ENCODE assay signal across 7 mouse cellular contexts in genomic region chr19:24281288-24281980, GRCm38 (mm10). TPM values are rescaled to one million over a fixed set of nuclear protein-coding genes. Genes with fewer than 3 reads are reported as not detected.
DNase-seq lines count a peak whose midpoint lies in the region; ATAC-seq and TF ChIP-seq lines count a peak whose summit lies in the region.

No protein-coding gene starts in this region.

- no peak overlapping the region for H3K27ac ChIP-seq in hindbrain, embryonic 10.5 days
- H3K27ac ChIP-seq in liver, postnatal 0 days (ENCODE audit: low read depth), result peak overlapping the region; percentile 94; the same call in 1 of the 2 replicates

- DNase-seq in 416B (ENCODE audit: low read depth) (peak; percentile 63), adipocyte (ENCODE audit: low spot score) (no peak)
- no peak for DNase-seq in hindbrain, embryonic 10.5 days (ENCODE audit: low spot score)
- no peak for DNase-seq in liver, postnatal 0 days
- no peak for DNase-seq in left cerebral cortex, postnatal 14 days (ENCODE audit: low spot score in 2 of 2)
- DNase-seq in gastrocnemius, adult 8-10 months (ENCODE audit: low spot score in 2 of 2), result no peak

- WGBS in hindbrain, embryonic 10.5 days, result 72% methylated on average over 7 of the region's 7 CpGs
- WGBS in liver, postnatal 0 days (ENCODE audit: insufficient replicate concordance), result 27% methylated on average over 7 of the region's 7 CpGs

- H3K4me2 ChIP-seq in liver, postnatal 0 days (ENCODE audit: low read depth, low read length), result peak overlapping the region; percentile 93

- intact Hi-C loops in left cerebral cortex, postnatal 14 days (cut with DNase I), result loop anchor here (5.0 kb wide), 1 partner anchor 591 kb away; no protein-coding TSS in a partner anchor

- H3K27me3 ChIP-seq in E14TG2a.4 (ENCODE audit: insufficient read depth, low read length), result no peaks in the 10 kb centered on the region
- H3K27me3 ChIP-seq in hindbrain, embryonic 10.5 days (ENCODE audit: insufficient read depth, poor library complexity, severe bottlenecking), result no peaks in the 10 kb centered on the region
- H3K27me3 ChIP-seq in liver, postnatal 0 days (ENCODE audit: insufficient read depth, low read length), result no peaks in the 10 kb centered on the region

- H3K36me3 ChIP-seq in E14TG2a.4 (ENCODE audit: insufficient read depth, low read length), result peaks cover 6% of the 10 kb centered on the region; the same call in 1 of the 2 replicates
- peaks cover 9% of the 10 kb centered on the region; the same call in 1 of the 2 replicates for H3K36me3 ChIP-seq in hindbrain, embryonic 10.5 days
- H3K36me3 ChIP-seq in liver, postnatal 0 days (replicated peaks; ENCODE audit: insufficient read depth, low read length), result no peaks in the 10 kb centered on the region; the same call in 1 of the 2 replicates

- H3K9ac ChIP-seq in liver, postnatal 0 days (replicated peaks), result peak overlapping the region; percentile 75; the same call in 1 of the 2 replicates

- peaks cover under 1% of the 10 kb centered on the region; the same call in 1 of the 2 replicates for H3K9me3 ChIP-seq in E14TG2a.4 (ENCODE audit: low read length)
- H3K9me3 ChIP-seq in hindbrain, embryonic 10.5 days, result no peaks in the 10 kb centered on the region
- H3K9me3 ChIP-seq in liver, postnatal 0 days (ENCODE audit: low read length), result no peaks in the 10 kb centered on the region

- no peak for ATAC-seq in liver, postnatal 0 days

- TF ChIP-seq EP300 in liver, postnatal 0 days (IDR thresholded peaks at IDR 0.05; ENCODE audit: low read depth), result no peak

- peak overlapping the region; percentile 86 for H3K4me3 ChIP-seq in E14TG2a.4 (replicated peaks; ENCODE audit: low read length)
- peak overlapping the region; percentile 70 for H3K4me3 ChIP-seq in hindbrain, embryonic 10.5 days
- H3K4me3 ChIP-seq in liver, postnatal 0 days (ENCODE audit: low read depth, low read length), result peak overlapping the region; percentile 77

- TF ChIP-seq CTCF in E14TG2a.4 (conservative IDR thresholded peaks at IDR 0.05; ENCODE audit: low read length), result no peak
- no peak for TF ChIP-seq CTCF in liver, postnatal 0 days (IDR thresholded peaks at IDR 0.05; ENCODE audit: low read depth)

- H3K4me1 ChIP-seq in E14TG2a.4 (replicated peaks; ENCODE audit: low read depth, low read length), result peaks cover 26% of the 10 kb centered on the region
- H3K4me1 ChIP-seq in hindbrain, embryonic 10.5 days (replicated peaks), result peaks cover 11% of the 10 kb centered on the region
- peaks cover 13% of the 10 kb centered on the region for H3K4me1 ChIP-seq in liver, postnatal 0 days (ENCODE audit: insufficient read depth)

RNA-seq across cellular contexts. Expression of gene Fxn, which starts 1.0 kb away (rescaled TPM):
- 56.7 and 58.1 TPM in 2 replicates for polyA plus RNA-seq in hindbrain, embryonic 10.5 days (2016; fragmentation: Nextera tagmentation; extraction: Ambion mirVana)
- polyA plus RNA-seq in liver, postnatal 0 days (2015; fragmentation: Nextera tagmentation; extraction: Ambion mirVana), result 34.2 and 34.8 TPM in 2 replicates
- 1 to 10 TPM; 7.6 to 8.9 TPM for total RNA-seq in left cerebral cortex, postnatal 14 days (2021)
- 10 to 100 TPM; 17.4 to 20.6 (median 18.7) TPM for total RNA-seq in gastrocnemius, adult 8-10 months (2022)

RNA-seq across cellular contexts. Expression of gene Tjp2, which starts 56.6 kb away (rescaled TPM):
- 26.7 and 30.0 TPM in 2 replicates for polyA plus RNA-seq in hindbrain, embryonic 10.5 days (2016; fragmentation: Nextera tagmentation; extraction: Ambion mirVana)
- 3.5 and 4.1 TPM in 2 replicates for polyA plus RNA-seq in liver, postnatal 0 days (2015; fragmentation: Nextera tagmentation; extraction: Ambion mirVana)
- total RNA-seq in left cerebral cortex, postnatal 14 days (2021), result 10 to 100 TPM; 17.6 to 19.5 TPM
- 1 to 10 TPM; 2.6 to 4.6 (median 4.0) TPM for total RNA-seq in gastrocnemius, adult 8-10 months (2022)
